Mouse (Mus musculus): ENCODE measurements around the gene Tff2. TPM values are rescaled to one million over a fixed set of nuclear protein-coding genes. Genes with fewer than 3 reads are reported as not detected.

The Tff2 gene
- polyA plus RNA-seq, 1 experiment from 2014 or later, result 0.46 TPM

GRCm38 (mm10) chr17:31145998-31146397, 1.9 kb upstream of the Tff2 start:
- no peaks in the 10 kb centered on the region for H3K36me3 ChIP-seq (ENCODE audit: control insufficient read depth, insufficient read depth, low read length)
- no peak overlapping the region for H3K4me2 ChIP-seq (ENCODE audit: low read depth, low read length)
- no peaks in the 10 kb centered on the region for H3K27me3 ChIP-seq (ENCODE audit: control insufficient read depth, insufficient read depth, low read depth, low read length)
- H3K4me1 ChIP-seq (replicated peaks; ENCODE audit: control insufficient read depth, insufficient read depth, low read length), result no peaks in the 10 kb centered on the region
- WGBS, result 80% methylated on average over 9 of the region's 9 CpGs
- no peak overlapping the region for H3K9ac ChIP-seq (ENCODE audit: low read length)
- no peak overlapping the region for H3K4me3 ChIP-seq (ENCODE audit: low read length)
- ATAC-seq (ENCODE audit: low read depth), result no peak
- H3K9me3 ChIP-seq (ENCODE audit: control insufficient read depth, low read length), result no peaks in the 10 kb centered on the region
- H3K27ac ChIP-seq (ENCODE audit: low read length), result no peak overlapping the region

- WGBS, result 90% methylated on average over 7 of the region's 7 CpGs
- no peak for ATAC-seq (ENCODE audit: low read depth)
- H3K4me3 ChIP-seq (ENCODE audit: low read length), result no peak overlapping the region
These were observed 2.0 kb downstream of the Tff2 start for GRCm38 (mm10) chr17:31142116-31142515.

GRCm38 (mm10) chr17:31138398-31138797, 5.7 kb downstream of the Tff2 start:
- Histone ChIP-seq H3K27ac (ENCODE audit: low read length) (no peak overlapping the region), H3K9me3 (ENCODE audit: control insufficient read depth, low read length) (no peaks in the 10 kb centered on the region), H3K36me3 (ENCODE audit: control insufficient read depth, insufficient read depth, low read length) (no peaks in the 10 kb centered on the region), H3K4me2 (ENCODE audit: low read depth, low read length) (no peak overlapping the region), H3K9ac (ENCODE audit: low read length) (no peak overlapping the region), H3K4me1 (replicated peaks; ENCODE audit: control insufficient read depth, insufficient read depth, low read length) (no peaks in the 10 kb centered on the region), H3K4me3 (ENCODE audit: low read length) (no peak overlapping the region), H3K27me3 (ENCODE audit: control insufficient read depth, insufficient read depth, low read depth, low read length) (no peaks in the 10 kb centered on the region)
- 16% methylated on average over 5 of the region's 5 CpGs for WGBS
- ATAC-seq (ENCODE audit: low read depth), result peak; percentile 26; the same call in 1 of the 2 replicates

More at GRCm38 (mm10) chr17:31142116-31142515, 2.0 kb downstream of the Tff2 start:
- H3K4me1 ChIP-seq (replicated peaks; ENCODE audit: control insufficient read depth, insufficient read depth, low read length), result no peaks in the 10 kb centered on the region
- no peak overlapping the region for H3K9ac ChIP-seq (ENCODE audit: low read length)
- H3K27me3 ChIP-seq (ENCODE audit: control insufficient read depth, insufficient read depth, low read depth, low read length), result no peaks in the 10 kb centered on the region
- H3K27ac ChIP-seq (ENCODE audit: low read length), result no peak overlapping the region
- H3K36me3 ChIP-seq (ENCODE audit: control insufficient read depth, insufficient read depth, low read length), result no peaks in the 10 kb centered on the region
- no peak overlapping the region for H3K4me2 ChIP-seq (ENCODE audit: low read depth, low read length)
- H3K9me3 ChIP-seq (ENCODE audit: control insufficient read depth, low read length), result no peaks in the 10 kb centered on the region

- WGBS, result 79% methylated on average over 1 of the region's 1 CpGs
- H3K4me1 ChIP-seq (replicated peaks; ENCODE audit: control insufficient read depth, insufficient read depth, low read length), result no peaks in the 10 kb centered on the region
- H3K36me3 ChIP-seq (ENCODE audit: control insufficient read depth, insufficient read depth, low read length), result no peaks in the 10 kb centered on the region
- no peaks in the 10 kb centered on the region for H3K27me3 ChIP-seq (ENCODE audit: control insufficient read depth, insufficient read depth, low read depth, low read length)
- H3K9ac ChIP-seq (ENCODE audit: low read length), result no peak overlapping the region
- no peak overlapping the region for H3K27ac ChIP-seq (ENCODE audit: low read length)
- no peaks in the 10 kb centered on the region for H3K9me3 ChIP-seq (ENCODE audit: control insufficient read depth, low read length)
- H3K4me2 ChIP-seq (ENCODE audit: low read depth, low read length), result no peak overlapping the region
- no peak for ATAC-seq (ENCODE audit: low read depth)
- no peak overlapping the region for H3K4me3 ChIP-seq (ENCODE audit: low read length)
These were observed 7.3 kb downstream of the Tff2 start for GRCm38 (mm10) chr17:31136821-31137220.

- no peaks in the 10 kb centered on the region for H3K4me1 ChIP-seq (replicated peaks; ENCODE audit: control insufficient read depth, insufficient read depth, low read length)
- H3K4me2 ChIP-seq (ENCODE audit: low read depth, low read length), result no peak overlapping the region
- no peaks in the 10 kb centered on the region for H3K9me3 ChIP-seq (ENCODE audit: control insufficient read depth, low read length)
- H3K9ac ChIP-seq (ENCODE audit: low read length), result no peak overlapping the region
- no peak overlapping the region for H3K27ac ChIP-seq (ENCODE audit: low read length)
- H3K36me3 ChIP-seq (ENCODE audit: control insufficient read depth, insufficient read depth, low read length), result no peaks in the 10 kb centered on the region
- no peaks in the 10 kb centered on the region for H3K27me3 ChIP-seq (ENCODE audit: control insufficient read depth, insufficient read depth, low read depth, low read length)
- ATAC-seq (ENCODE audit: low read depth), result no peak
- H3K4me3 ChIP-seq (ENCODE audit: low read length), result no peak overlapping the region
- WGBS, result 45% methylated on average over 3 of the region's 3 CpGs
These were observed 7.8 kb downstream of the Tff2 start for GRCm38 (mm10) chr17:31136291-31136690.

- 69% methylated on average over 6 of the region's 6 CpGs for WGBS
These were observed 9.2 kb downstream of the Tff2 start for GRCm38 (mm10) chr17:31134913-31135312.

GRCm38 (mm10) chr17:31133776-31134175, 10.3 kb downstream of the Tff2 start:
- 55% methylated on average over 15 of the region's 15 CpGs for whole genome bisulfite sequencing
- H3K9ac ChIP-seq (ENCODE audit: low read length), result no peak overlapping the region
- no peak for ATAC-seq (ENCODE audit: low read depth)

More at GRCm38 (mm10) chr17:31134913-31135312, 9.2 kb downstream of the Tff2 start:
- ATAC-seq (ENCODE audit: low read depth), result no peak
- no peak overlapping the region for H3K9ac ChIP-seq (ENCODE audit: low read length)
- H3K9me3 ChIP-seq (ENCODE audit: control insufficient read depth, low read length), result no peaks in the 10 kb centered on the region
- H3K4me2 ChIP-seq (ENCODE audit: low read depth, low read length), result no peak overlapping the region
- no peak overlapping the region for H3K4me3 ChIP-seq (ENCODE audit: low read length)
- H3K27ac ChIP-seq (ENCODE audit: low read length), result no peak overlapping the region
- H3K36me3 ChIP-seq (ENCODE audit: control insufficient read depth, insufficient read depth, low read length), result no peaks in the 10 kb centered on the region
- no peaks in the 10 kb centered on the region for H3K27me3 ChIP-seq (ENCODE audit: control insufficient read depth, insufficient read depth, low read depth, low read length)
- no peaks in the 10 kb centered on the region for H3K4me1 ChIP-seq (replicated peaks; ENCODE audit: control insufficient read depth, insufficient read depth, low read length)

GRCm38 (mm10) chr17:31131269-31131821, 12.7 kb downstream of the Tff2 start:
- Histone ChIP-seq H3K9ac (ENCODE audit: low read length) (no peak overlapping the region), H3K4me3 (ENCODE audit: low read length) (no peak overlapping the region), H3K36me3 (ENCODE audit: control insufficient read depth, insufficient read depth, low read length) (no peaks in the 10 kb centered on the region), H3K4me2 (ENCODE audit: low read depth, low read length) (no peak overlapping the region), H3K27ac (ENCODE audit: low read length) (no peak overlapping the region), H3K27me3 (ENCODE audit: control insufficient read depth, insufficient read depth, low read depth, low read length) (no peaks in the 10 kb centered on the region), H3K9me3 (ENCODE audit: control insufficient read depth, low read length) (no peaks in the 10 kb centered on the region), H3K4me1 (replicated peaks; ENCODE audit: control insufficient read depth, insufficient read depth, low read length) (no peaks in the 10 kb centered on the region)
- 62% methylated on average over 10 of the region's 10 CpGs for WGBS
- no peak for ATAC-seq (ENCODE audit: low read depth)

More at GRCm38 (mm10) chr17:31133776-31134175, 10.3 kb downstream of the Tff2 start:
- Histone ChIP-seq H3K9me3 (ENCODE audit: control insufficient read depth, low read length) (no peaks in the 10 kb centered on the region), H3K27ac (ENCODE audit: low read length) (no peak overlapping the region), H3K27me3 (ENCODE audit: control insufficient read depth, insufficient read depth, low read depth, low read length) (no peaks in the 10 kb centered on the region), H3K4me1 (replicated peaks; ENCODE audit: control insufficient read depth, insufficient read depth, low read length) (no peaks in the 10 kb centered on the region), H3K4me3 (ENCODE audit: low read length) (no peak overlapping the region), H3K36me3 (ENCODE audit: control insufficient read depth, insufficient read depth, low read length) (no peaks in the 10 kb centered on the region), H3K4me2 (ENCODE audit: low read depth, low read length) (no peak overlapping the region)

- ATAC-seq (ENCODE audit: low read depth), result no peak
- 23% methylated on average over 2 of the region's 2 CpGs for WGBS
These were observed 14.6 kb downstream of the Tff2 start, which contains the start of gene Tff3 for GRCm38 (mm10) chr17:31129452-31129851. Gene Tff3, minus strand, starts transcription at chr17:31129646.

More at GRCm38 (mm10) chr17:31129452-31129851, 14.6 kb downstream of the Tff2 start, which contains the start of gene Tff3:
- H3K4me2 ChIP-seq (ENCODE audit: low read depth, low read length), result no peak within 1 kb of the TSS
- H3K9me3 ChIP-seq (ENCODE audit: control insufficient read depth, low read length), result no peaks in the 10 kb centered on the region
- no peak within 1 kb of the TSS for H3K4me3 ChIP-seq (ENCODE audit: low read length)
- no peak within 1 kb of the TSS for H3K27ac ChIP-seq (ENCODE audit: low read length)
- no peaks in the 10 kb centered on the region for H3K36me3 ChIP-seq (ENCODE audit: control insufficient read depth, insufficient read depth, low read length)
- H3K27me3 ChIP-seq (ENCODE audit: control insufficient read depth, insufficient read depth, low read depth, low read length), result no peaks in the 10 kb centered on the region
- no peaks in the 10 kb centered on the region for H3K4me1 ChIP-seq (replicated peaks; ENCODE audit: control insufficient read depth, insufficient read depth, low read length)
- H3K9ac ChIP-seq (ENCODE audit: low read length), result no peak within 1 kb of the TSS
